9 mouse cellular contexts compared by ENCODE assay signal in genomic region chr8:119603771-119604170, GRCm38 (mm10). TPM values are rescaled to one million over a fixed set of nuclear protein-coding genes. Genes with fewer than 3 reads are reported as not detected.
DNase-seq lines count a peak whose midpoint lies in the region; ATAC-seq and TF ChIP-seq lines count a peak whose summit lies in the region.
"Had no signal": no experiment of that assay in that cellular context is flagged by ENCODE, and none has a peak within 500 bp of the region (broad histone marks: within the 10 kb centered on the region; RNA-seq: fewer than 3 reads in every experiment).

No protein-coding gene starts in this region.

- no peak for TF ChIP-seq POLR2A in olfactory bulb, adult 2 months (IDR thresholded peaks at IDR 0.05; ENCODE audit: insufficient read depth, low read depth, low read length)

- no peak for DNase-seq in liver, embryonic 11.5 days (ENCODE audit: low spot score)
- DNase-seq in liver = no peak
- no peak for DNase-seq in forebrain, embryonic 11.5 days (ENCODE audit: low spot score)
- no peak for DNase-seq in embryo, embryonic 11 days
- no peak for DNase-seq in left cerebral cortex, adult 9 months (ENCODE audit: low spot score in 2 of 2)
- no peak for DNase-seq in thymus, postnatal 14 days
- DNase-seq: kidney, postnatal 14 days had no signal

- H3K27ac ChIP-seq in liver, embryonic 11.5 days (ENCODE audit: low read depth, low read length) = peak overlapping the region; percentile 60; the same call in 1 of the 2 replicates
- no peak overlapping the region for H3K27ac ChIP-seq in forebrain, embryonic 11.5 days (ENCODE audit: low read depth, low read length)
- H3K27ac ChIP-seq in limb, embryonic 12.5 days = no peak overlapping the region
- H3K27ac ChIP-seq in olfactory bulb, adult 2 months (ENCODE audit: insufficient read depth, low read depth, low read length) = no peak overlapping the region

- peak overlapping the region; percentile 91 for H3K4me2 ChIP-seq in liver, embryonic 11.5 days
- H3K4me2 ChIP-seq in forebrain, embryonic 11.5 days (ENCODE audit: low read depth, low read length, severe bottlenecking) = peak overlapping the region; percentile 83; the same call in 1 of the 2 replicates
- peak overlapping the region; percentile 82 for H3K4me2 ChIP-seq in limb, embryonic 12.5 days

- WGBS in liver, embryonic 11.5 days = 90% methylated on average over 4 of the region's 4 CpGs
- WGBS in forebrain, embryonic 11.5 days = 92% methylated on average over 4 of the region's 4 CpGs
- WGBS in limb, embryonic 12.5 days = 88% methylated on average over 4 of the region's 4 CpGs
- WGBS in olfactory bulb, adult 2 months = 91% methylated on average over 4 of the region's 4 CpGs

- H3K27me3 ChIP-seq in liver, embryonic 11.5 days (replicated peaks; ENCODE audit: control insufficient read depth, insufficient read depth, low read length) = no peaks in the 10 kb centered on the region
- H3K27me3 ChIP-seq in forebrain, embryonic 11.5 days (ENCODE audit: control insufficient read depth, insufficient read depth, low read length) = no peaks in the 10 kb centered on the region
- no peaks in the 10 kb centered on the region for H3K27me3 ChIP-seq in limb, embryonic 12.5 days

- peak overlapping the region; percentile 76 for H3K9ac ChIP-seq in liver, embryonic 11.5 days (ENCODE audit: low read depth, low read length)
- peak overlapping the region; percentile 88; the same call in 1 of the 2 replicates for H3K9ac ChIP-seq in forebrain, embryonic 11.5 days (ENCODE audit: low read length)
- peak overlapping the region; percentile 70 for H3K9ac ChIP-seq in limb, embryonic 12.5 days (replicated peaks)

- peak overlapping the region; percentile 74 for H3K4me3 ChIP-seq in liver, embryonic 11.5 days (ENCODE audit: low read depth, low read length)
- H3K4me3 ChIP-seq in forebrain, embryonic 11.5 days (ENCODE audit: low read depth, low read length) = 0 out of 2 replicates have a peak overlapping the region, but pooled peaks have one; percentile 75
- H3K4me3 ChIP-seq in limb, embryonic 12.5 days (replicated peaks) = peak overlapping the region; percentile 72
- peak overlapping the region; percentile 72; the same call in 1 of the 2 replicates for H3K4me3 ChIP-seq in olfactory bulb, adult 2 months (ENCODE audit: insufficient read depth, low read depth, low read length)

- H3K4me1 ChIP-seq in liver, embryonic 11.5 days (replicated peaks; ENCODE audit: control insufficient read depth, insufficient read depth, low read length) = peaks cover 10% of the 10 kb centered on the region
- peaks cover 6% of the 10 kb centered on the region for H3K4me1 ChIP-seq in forebrain, embryonic 11.5 days (replicated peaks; ENCODE audit: control insufficient read depth, insufficient read depth, low read length)
- peaks cover 10% of the 10 kb centered on the region for H3K4me1 ChIP-seq in limb, embryonic 12.5 days (replicated peaks)
- peaks cover 13% of the 10 kb centered on the region for H3K4me1 ChIP-seq in olfactory bulb, adult 2 months (ENCODE audit: control insufficient read depth, insufficient read depth, low read length)

- no peaks in the 10 kb centered on the region for H3K9me3 ChIP-seq in liver, embryonic 11.5 days (ENCODE audit: control insufficient read depth, low read length)
- no peaks in the 10 kb centered on the region; the same call in 1 of the 2 replicates for H3K9me3 ChIP-seq in forebrain, embryonic 11.5 days (ENCODE audit: control insufficient read depth, low read length)
- peaks cover under 1% of the 10 kb centered on the region; the same call in 1 of the 2 replicates for H3K9me3 ChIP-seq in limb, embryonic 12.5 days

- no peak for TF ChIP-seq CTCF in olfactory bulb, adult 2 months (IDR thresholded peaks at IDR 0.05; ENCODE audit: insufficient read depth, low read depth, low read length)

- no peak for ATAC-seq in liver, embryonic 11.5 days (replicated peaks; ENCODE audit: low FRiP score)
- ATAC-seq in forebrain, embryonic 11.5 days (replicated peaks; ENCODE audit: low FRiP score) = no peak
- ATAC-seq in limb, embryonic 12.5 days (ENCODE audit: insufficient number of reproducible peaks, insufficient read depth, low FRiP score, low TSS enrichment, low read depth) = no peak

- peaks cover 18% of the 10 kb centered on the region for H3K36me3 ChIP-seq in liver, embryonic 11.5 days (ENCODE audit: control insufficient read depth, insufficient read depth, low read length)
- peaks cover 5% of the 10 kb centered on the region; the same call in 1 of the 2 replicates for H3K36me3 ChIP-seq in forebrain, embryonic 11.5 days (ENCODE audit: control insufficient read depth, insufficient read depth, low read length)
- peaks cover 41% of the 10 kb centered on the region for H3K36me3 ChIP-seq in limb, embryonic 12.5 days

RNA-seq across cellular contexts. Expression of gene Taf1c, which starts 1.3 kb away (rescaled TPM):
- polyA plus RNA-seq in liver, embryonic 11.5 days (2014; fragmentation: Nextera tagmentation; extraction: Ambion mirVana) = 13.9 and 16.5 TPM in 2 replicates
- 15.2 and 17.1 TPM in 2 replicates for polyA plus RNA-seq in forebrain, embryonic 11.5 days (2014; fragmentation: Nextera tagmentation; extraction: Ambion mirVana)
- 14.1 and 15.1 TPM in 2 replicates for polyA plus RNA-seq in limb, embryonic 12.5 days (2016; fragmentation: Nextera tagmentation; extraction: Ambion mirVana)
- polyA plus RNA-seq in olfactory bulb, adult 2 months (2012; ENCODE audit: insufficient read depth, insufficient read length, low replicate concordance, missing spikeins) = not detected in 2 replicates

RNA-seq across cellular contexts. Expression of gene Adad2, which starts 8.8 kb away (rescaled TPM):
- polyA plus RNA-seq in liver, embryonic 11.5 days (2014; fragmentation: Nextera tagmentation; extraction: Ambion mirVana) = not detected in 2 replicates
- not detected in 2 replicates for polyA plus RNA-seq in forebrain, embryonic 11.5 days (2014; fragmentation: Nextera tagmentation; extraction: Ambion mirVana)
- 0.14 and 0.41 TPM in 2 replicates for polyA plus RNA-seq in limb, embryonic 12.5 days (2016; fragmentation: Nextera tagmentation; extraction: Ambion mirVana)
- polyA plus RNA-seq in olfactory bulb, adult 2 months (2012; ENCODE audit: insufficient read depth, insufficient read length, low replicate concordance, missing spikeins) = not detected in 2 replicates

RNA-seq across cellular contexts. Expression of gene Dnaaf1, which starts 28.7 kb away (rescaled TPM):
- 0.11 and 0.23 TPM in 2 replicates for polyA plus RNA-seq in liver, embryonic 11.5 days (2014; fragmentation: Nextera tagmentation; extraction: Ambion mirVana)
- 0.16 TPM in 1 of 2 replicates, not detected in the other for polyA plus RNA-seq in forebrain, embryonic 11.5 days (2014; fragmentation: Nextera tagmentation; extraction: Ambion mirVana)
- not detected in 2 replicates for polyA plus RNA-seq in limb, embryonic 12.5 days (2016; fragmentation: Nextera tagmentation; extraction: Ambion mirVana)
- not detected in 2 replicates for polyA plus RNA-seq in olfactory bulb, adult 2 months (2012; ENCODE audit: insufficient read depth, insufficient read length, low replicate concordance, missing spikeins)

RNA-seq across cellular contexts. Expression of gene Hsdl1, which starts 28.8 kb away (rescaled TPM):
- polyA plus RNA-seq in liver, embryonic 11.5 days (2014; fragmentation: Nextera tagmentation; extraction: Ambion mirVana) = 40.4 and 42.2 TPM in 2 replicates
- polyA plus RNA-seq in forebrain, embryonic 11.5 days (2014; fragmentation: Nextera tagmentation; extraction: Ambion mirVana) = 78.7 and 89.0 TPM in 2 replicates
- polyA plus RNA-seq in limb, embryonic 12.5 days (2016; fragmentation: Nextera tagmentation; extraction: Ambion mirVana) = 33.6 and 35.3 TPM in 2 replicates
- polyA plus RNA-seq in olfactory bulb, adult 2 months (2012; ENCODE audit: insufficient read depth, insufficient read length, low replicate concordance, missing spikeins) = 175 TPM in 1 of 2 replicates, not detected in the other

RNA-seq across cellular contexts. Expression of gene Kcng4, which starts 31.7 kb away (rescaled TPM):
- not detected in 2 replicates for polyA plus RNA-seq in liver, embryonic 11.5 days (2014; fragmentation: Nextera tagmentation; extraction: Ambion mirVana)
- polyA plus RNA-seq in forebrain, embryonic 11.5 days (2014; fragmentation: Nextera tagmentation; extraction: Ambion mirVana) = 0.07 TPM in 1 of 2 replicates, not detected in the other
- 0.05 TPM in 2 replicates for polyA plus RNA-seq in limb, embryonic 12.5 days (2016; fragmentation: Nextera tagmentation; extraction: Ambion mirVana)
- not detected in 2 replicates for polyA plus RNA-seq in olfactory bulb, adult 2 months (2012; ENCODE audit: insufficient read depth, insufficient read length, low replicate concordance, missing spikeins)
